Mouse (Mus musculus): Measurements from ENCODE around the gene Mrpl52. TPM values are rescaled to one million over a fixed set of nuclear protein-coding genes. Genes with fewer than 3 reads are reported as not detected.

The Mrpl52 gene
- polyA plus RNA-seq, 1 experiment from 2014 or later = 273 TPM

DNA sequence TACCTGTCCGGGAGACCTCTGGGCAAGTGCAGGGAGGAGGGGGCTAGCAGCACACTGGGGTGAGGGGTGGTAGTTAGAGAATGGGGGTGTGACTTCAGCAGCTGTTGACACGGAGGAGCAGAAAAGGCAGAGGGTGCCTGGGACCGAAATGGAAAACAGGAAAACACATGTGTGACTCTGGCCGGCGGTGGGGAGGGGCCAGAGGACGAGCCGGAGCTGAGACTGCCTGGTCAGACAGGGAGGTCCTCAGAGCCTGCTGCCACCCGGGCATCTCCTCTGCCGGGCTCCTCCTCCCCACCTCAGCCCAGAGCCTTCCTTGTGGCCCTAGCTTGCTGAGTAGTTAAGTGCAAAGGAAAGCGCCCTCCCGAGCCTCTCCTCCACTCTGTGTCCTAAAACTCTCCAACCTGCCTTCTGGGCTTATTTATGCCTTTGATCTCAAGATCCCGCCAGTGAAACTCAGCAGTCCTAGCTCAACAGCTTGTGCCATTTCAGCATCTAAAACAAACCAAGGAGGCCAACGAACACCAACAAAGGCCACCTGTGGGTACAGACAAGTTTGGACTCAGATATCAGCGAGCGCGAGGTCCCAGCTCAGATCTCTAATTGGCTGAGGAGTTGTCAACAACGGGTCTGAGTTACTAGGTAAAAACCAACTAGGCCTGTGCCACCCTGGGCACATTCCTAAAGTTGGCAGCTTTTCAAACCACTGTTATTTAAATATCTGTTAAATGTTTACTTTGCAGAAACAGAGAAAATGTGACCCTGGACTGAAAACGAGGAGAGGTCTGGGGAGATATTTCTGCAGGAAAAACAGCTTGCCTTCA lies 12.6 kb upstream of the Mrpl52 start:
- peak overlapping the region; percentile 78 for H3K27ac ChIP-seq
- no peak overlapping the region for H3K9ac ChIP-seq
- 11% methylated on average over 18 of the region's 18 CpGs for WGBS
- no peaks in the 10 kb centered on the region for H3K27me3 ChIP-seq (replicated peaks)
- H3K36me3 ChIP-seq = no peaks in the 10 kb centered on the region
- 0 out of 2 replicates have a peak, but pooled peaks have one; percentile 29 for ATAC-seq (ENCODE audit: insufficient read depth, low FRiP score, low read depth)
- H3K9me3 ChIP-seq = no peaks in the 10 kb centered on the region
- H3K4me1 ChIP-seq = peaks cover 39% of the 10 kb centered on the region
- peak overlapping the region; percentile 20 for H3K4me3 ChIP-seq (replicated peaks)
- H3K4me2 ChIP-seq = peak overlapping the region; percentile 52

DNA sequence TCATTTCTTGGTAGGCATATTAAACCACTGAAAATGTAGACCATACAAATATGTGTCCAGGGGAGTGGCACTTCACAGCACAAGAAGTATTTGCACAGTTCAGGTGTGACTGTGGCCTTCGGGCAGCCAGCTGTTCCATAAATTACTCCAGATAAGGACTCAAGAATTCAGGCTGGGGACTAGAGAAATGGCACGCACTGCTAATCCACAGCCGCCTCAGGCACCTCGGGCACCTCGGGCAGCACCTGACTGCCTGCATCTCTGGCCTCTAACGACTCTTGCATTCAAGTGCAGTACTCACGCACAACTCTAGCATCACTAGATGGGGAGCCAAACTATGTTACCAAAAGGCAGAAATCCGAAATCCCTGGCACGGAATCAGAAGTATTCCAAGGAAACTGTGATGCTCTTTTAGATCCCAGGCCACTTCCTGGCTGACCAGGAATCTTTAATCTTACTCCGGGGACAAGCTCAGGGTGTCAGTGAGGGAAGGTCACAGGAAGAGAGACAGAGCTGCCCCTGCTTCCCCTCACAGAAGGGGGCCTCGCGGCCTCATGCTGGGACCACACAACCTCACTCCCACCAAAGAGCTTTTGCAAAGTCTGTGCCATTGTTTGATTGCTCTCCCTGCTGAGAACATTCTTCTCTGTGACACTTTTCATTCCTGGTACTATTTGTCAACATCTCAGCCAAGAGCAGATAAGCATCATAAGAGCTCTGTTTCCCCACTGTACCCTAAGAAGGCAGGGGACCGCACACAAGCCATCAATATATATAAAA lies 11.3 kb upstream of the Mrpl52 start:
- Histone ChIP-seq H3K27me3 (replicated peaks) (no peaks in the 10 kb centered on the region), H3K9ac (no peak overlapping the region), H3K36me3 (no peaks in the 10 kb centered on the region), H3K4me1 (peaks cover 28% of the 10 kb centered on the region), H3K4me2 (no peak overlapping the region), H3K9me3 (no peaks in the 10 kb centered on the region), H3K27ac (no peak overlapping the region; the same call in 1 of the 2 replicates), H3K4me3 (replicated peaks) (no peak overlapping the region)
- ATAC-seq (ENCODE audit: insufficient read depth, low FRiP score, low read depth) = peak; percentile 36; the same call in 1 of the 2 replicates
- 28% methylated on average over 13 of the region's 13 CpGs for WGBS

DNA sequence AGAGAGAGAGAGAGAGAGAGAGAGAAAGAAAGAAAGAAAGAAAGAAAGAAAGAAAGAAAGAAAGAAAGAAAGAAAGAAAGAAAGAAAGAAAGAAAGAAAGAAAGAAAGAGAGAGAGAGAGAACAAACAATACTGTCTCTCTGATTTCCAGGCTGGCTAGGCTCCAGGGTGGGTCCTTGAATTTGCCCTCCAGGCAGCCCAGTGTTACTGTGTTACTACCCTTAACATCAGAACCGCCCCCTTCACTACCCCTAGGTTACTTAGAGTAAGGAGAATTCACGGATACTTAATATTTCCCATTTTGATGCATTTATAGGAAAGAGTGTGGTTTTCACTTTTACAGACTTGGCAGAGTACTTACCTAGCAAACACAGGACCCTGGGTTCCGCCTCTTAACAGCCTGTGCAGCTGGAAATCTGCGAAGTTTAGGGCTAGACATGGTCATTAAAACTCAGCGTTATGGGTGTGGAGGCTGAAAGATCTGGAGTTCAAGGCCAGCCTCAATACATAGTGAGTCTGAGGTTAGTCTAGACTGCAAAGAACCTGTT lies 10.4 kb upstream of the Mrpl52 start:
- no peaks in the 10 kb centered on the region for H3K36me3 ChIP-seq
- no peaks in the 10 kb centered on the region for H3K9me3 ChIP-seq
- ATAC-seq (ENCODE audit: insufficient read depth, low FRiP score, low read depth) = no peak
- H3K9ac ChIP-seq = no peak overlapping the region
- H3K27me3 ChIP-seq (replicated peaks) = no peaks in the 10 kb centered on the region
- H3K4me1 ChIP-seq = peaks cover 26% of the 10 kb centered on the region
- H3K4me2 ChIP-seq = no peak overlapping the region
- H3K27ac ChIP-seq = no peak overlapping the region
- 61% methylated on average over 5 of the region's 5 CpGs for WGBS
- H3K4me3 ChIP-seq (replicated peaks) = no peak overlapping the region

DNA sequence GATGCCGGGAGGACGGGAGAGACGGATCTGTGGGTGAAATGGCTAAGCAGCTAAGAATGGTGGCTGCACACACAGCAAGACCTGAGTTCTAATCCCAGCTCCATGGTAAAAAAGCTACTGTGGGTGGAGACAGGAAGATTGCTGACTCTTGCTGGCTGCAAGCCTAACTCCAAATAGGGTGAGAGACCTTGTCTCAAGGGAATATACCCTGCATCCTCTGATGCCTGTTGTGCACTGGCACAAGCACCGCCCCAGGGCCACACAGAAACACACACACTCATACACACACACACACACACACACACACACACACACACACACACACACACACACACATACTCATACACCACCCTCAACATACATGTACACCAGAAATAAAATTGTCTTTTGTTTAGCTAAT lies 9.9 kb upstream of the Mrpl52 start:
- Histone ChIP-seq H3K4me3 (replicated peaks) (no peak overlapping the region), H3K4me2 (no peak overlapping the region; the same call in 1 of the 2 replicates), H3K27me3 (replicated peaks) (no peaks in the 10 kb centered on the region), H3K9ac (no peak overlapping the region), H3K27ac (no peak overlapping the region), H3K4me1 (peaks cover 26% of the 10 kb centered on the region), H3K36me3 (no peaks in the 10 kb centered on the region), H3K9me3 (no peaks in the 10 kb centered on the region)
- ATAC-seq (ENCODE audit: insufficient read depth, low FRiP score, low read depth) = no peak
- 76% methylated on average over 4 of the region's 4 CpGs for WGBS

DNA sequence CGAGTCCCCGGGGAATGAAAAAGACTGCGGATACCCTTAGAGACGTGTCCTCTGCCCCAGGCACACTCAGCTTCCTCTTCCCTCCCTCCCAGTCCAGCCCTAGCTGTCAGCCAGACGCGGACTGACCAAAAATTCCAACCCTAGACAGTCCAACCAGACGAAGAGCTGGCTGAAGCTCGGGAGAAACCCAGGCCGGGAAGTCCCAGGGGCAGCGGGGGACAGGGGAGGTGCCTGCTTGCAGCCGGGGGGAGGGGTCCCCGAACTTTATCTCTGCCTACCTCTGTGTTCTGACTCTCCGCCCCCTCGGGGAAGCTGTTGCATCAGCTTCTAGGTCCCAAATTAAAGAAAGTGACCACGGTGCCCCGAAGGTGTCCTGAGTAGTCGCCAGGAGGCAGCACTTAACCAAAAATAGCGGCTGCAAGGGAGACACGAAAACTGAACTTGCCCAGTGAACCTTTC lies 9.1 kb upstream of the Mrpl52 start, which contains the start of gene Slc7a7:
Gene Slc7a7 (minus strand): TSS at position 158 of the 459 bp plus-strand sequence.
- H3K4me3 ChIP-seq (replicated peaks) = no peak within 1 kb of the TSS; the same call in 1 of the 2 replicates
- no peak within 1 kb of the TSS for H3K9ac ChIP-seq
- H3K9me3 ChIP-seq = no peaks in the 10 kb centered on the region
- peak within 1 kb of the TSS; percentile 34 for H3K4me2 ChIP-seq
- H3K4me1 ChIP-seq = peaks cover 26% of the 10 kb centered on the region
- no peak within 1 kb of the TSS for H3K27ac ChIP-seq
- no peaks in the 10 kb centered on the region for H3K36me3 ChIP-seq
- WGBS = 16% methylated on average over 19 of the region's 19 CpGs
- ATAC-seq (ENCODE audit: insufficient read depth, low FRiP score, low read depth) = no peak
- no peaks in the 10 kb centered on the region for H3K27me3 ChIP-seq (replicated peaks)

DNA sequence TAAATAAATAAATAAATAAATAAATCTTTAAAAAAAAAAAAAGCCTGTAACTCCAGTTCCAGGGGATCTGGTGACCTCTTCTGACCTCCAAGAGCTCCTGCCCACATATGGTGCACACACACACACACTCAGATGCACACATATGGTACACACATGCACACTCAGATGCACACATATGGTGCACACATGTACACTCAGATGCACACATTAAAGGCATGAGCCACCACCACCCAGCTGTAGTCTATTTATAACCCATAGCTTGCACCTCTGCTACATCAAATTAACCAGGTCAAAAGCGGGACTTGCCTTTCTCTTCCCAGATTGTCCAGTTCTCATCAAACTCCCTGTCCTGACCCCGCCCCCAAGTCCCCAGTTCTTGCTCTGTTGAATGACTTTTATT lies 5.7 kb upstream of the Mrpl52 start:
- no peak overlapping the region for H3K4me3 ChIP-seq (replicated peaks)
- no peak overlapping the region for H3K27ac ChIP-seq
- no peaks in the 10 kb centered on the region for H3K36me3 ChIP-seq
- WGBS = 88% methylated on average over 2 of the region's 2 CpGs
- no peaks in the 10 kb centered on the region for H3K9me3 ChIP-seq
- ATAC-seq (ENCODE audit: insufficient read depth, low FRiP score, low read depth) = no peak
- no peak overlapping the region for H3K4me2 ChIP-seq
- H3K27me3 ChIP-seq (replicated peaks) = no peaks in the 10 kb centered on the region
- H3K9ac ChIP-seq = no peak overlapping the region
- H3K4me1 ChIP-seq = peaks cover 5% of the 10 kb centered on the region; the same call in 1 of the 2 replicates

DNA sequence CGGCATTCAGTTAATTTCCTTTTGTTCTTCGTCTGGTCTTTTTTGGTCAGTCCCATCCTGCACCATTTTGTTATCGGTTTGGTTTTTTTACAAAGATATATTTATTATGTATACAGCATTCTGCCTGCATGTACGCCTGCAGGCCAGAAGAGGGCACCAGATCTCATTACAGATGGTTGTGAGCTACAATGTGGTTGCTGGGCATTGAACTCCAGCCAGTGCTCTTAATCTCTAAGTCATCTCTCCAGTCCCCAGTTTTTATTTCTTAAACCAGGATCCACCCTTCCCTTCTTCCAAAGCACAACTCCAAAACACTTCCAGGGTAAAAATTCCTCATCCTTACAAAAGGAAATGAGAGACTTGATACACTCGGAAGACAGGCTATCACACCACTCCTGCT lies 3.3 kb upstream of the Mrpl52 start:
- H3K27me3 ChIP-seq (replicated peaks) = no peaks in the 10 kb centered on the region
- no peaks in the 10 kb centered on the region for H3K36me3 ChIP-seq
- H3K4me3 ChIP-seq (replicated peaks) = no peak overlapping the region
- H3K9me3 ChIP-seq = no peaks in the 10 kb centered on the region
- no peak overlapping the region for H3K9ac ChIP-seq
- no peak overlapping the region for H3K27ac ChIP-seq
- no peaks in the 10 kb centered on the region; the same call in 1 of the 2 replicates for H3K4me1 ChIP-seq
- H3K4me2 ChIP-seq = no peak overlapping the region
- 63% methylated on average over 5 of the region's 5 CpGs for WGBS
- ATAC-seq (ENCODE audit: insufficient read depth, low FRiP score, low read depth) = no peak

DNA sequence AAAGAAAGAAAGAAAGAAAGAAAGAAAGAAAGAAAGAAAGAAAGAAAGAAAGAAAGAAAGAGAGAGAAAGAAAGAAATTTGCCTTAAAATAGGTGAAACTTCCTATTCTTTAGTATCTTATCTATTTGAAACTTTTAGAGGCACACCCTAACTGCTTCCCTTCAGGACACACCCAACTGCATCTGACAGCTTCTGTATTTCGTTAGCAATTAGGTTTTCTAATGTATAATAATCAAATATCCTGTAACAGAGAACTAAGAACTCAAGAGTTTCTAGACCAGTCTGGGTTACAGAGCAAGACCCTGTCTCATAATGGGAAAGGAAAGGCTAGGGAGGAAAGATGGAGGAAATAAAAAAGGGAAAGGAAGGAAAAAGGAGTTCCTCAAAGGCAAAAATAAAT lies 2.1 kb upstream of the Mrpl52 start:
- WGBS = 76% methylated on average over 1 of the region's 1 CpGs
- Histone ChIP-seq H3K27ac (no peak overlapping the region), H3K9me3 (no peaks in the 10 kb centered on the region), H3K4me1 (peaks cover 5% of the 10 kb centered on the region), H3K9ac (no peak overlapping the region), H3K4me2 (no peak overlapping the region), H3K27me3 (replicated peaks) (no peaks in the 10 kb centered on the region), H3K4me3 (replicated peaks) (no peak overlapping the region), H3K36me3 (no peaks in the 10 kb centered on the region)
- ATAC-seq (ENCODE audit: insufficient read depth, low FRiP score, low read depth) = no peak

DNA sequence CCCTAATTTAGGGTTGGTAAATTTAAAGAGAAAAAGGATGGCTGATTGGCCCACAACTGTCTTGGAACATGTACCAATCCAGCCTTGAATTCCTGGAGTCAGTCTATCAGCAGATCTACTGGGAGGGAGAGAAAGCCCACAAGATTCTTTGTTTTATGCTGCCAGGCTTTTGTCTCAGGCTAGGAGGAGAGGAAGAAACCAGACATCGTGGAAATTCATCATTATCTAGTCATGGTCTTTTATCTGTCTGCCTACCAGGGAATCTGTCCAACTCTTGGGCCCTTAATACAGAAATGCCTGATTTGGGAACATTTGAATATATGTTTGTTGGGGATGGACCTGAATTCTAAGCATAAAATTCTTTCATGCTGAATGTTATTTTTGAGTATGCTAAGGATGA lies 1.2 kb upstream of the Mrpl52 start:
- Histone ChIP-seq H3K4me1 (peaks cover 11% of the 10 kb centered on the region), H3K4me3 (replicated peaks) (no peak overlapping the region), H3K27ac (no peak overlapping the region), H3K9me3 (no peaks in the 10 kb centered on the region), H3K27me3 (replicated peaks) (no peaks in the 10 kb centered on the region), H3K36me3 (no peaks in the 10 kb centered on the region), H3K9ac (no peak overlapping the region), H3K4me2 (no peak overlapping the region)
- WGBS = 84% methylated on average over 1 of the region's 1 CpGs
- ATAC-seq (ENCODE audit: insufficient read depth, low FRiP score, low read depth) = no peak

DNA sequence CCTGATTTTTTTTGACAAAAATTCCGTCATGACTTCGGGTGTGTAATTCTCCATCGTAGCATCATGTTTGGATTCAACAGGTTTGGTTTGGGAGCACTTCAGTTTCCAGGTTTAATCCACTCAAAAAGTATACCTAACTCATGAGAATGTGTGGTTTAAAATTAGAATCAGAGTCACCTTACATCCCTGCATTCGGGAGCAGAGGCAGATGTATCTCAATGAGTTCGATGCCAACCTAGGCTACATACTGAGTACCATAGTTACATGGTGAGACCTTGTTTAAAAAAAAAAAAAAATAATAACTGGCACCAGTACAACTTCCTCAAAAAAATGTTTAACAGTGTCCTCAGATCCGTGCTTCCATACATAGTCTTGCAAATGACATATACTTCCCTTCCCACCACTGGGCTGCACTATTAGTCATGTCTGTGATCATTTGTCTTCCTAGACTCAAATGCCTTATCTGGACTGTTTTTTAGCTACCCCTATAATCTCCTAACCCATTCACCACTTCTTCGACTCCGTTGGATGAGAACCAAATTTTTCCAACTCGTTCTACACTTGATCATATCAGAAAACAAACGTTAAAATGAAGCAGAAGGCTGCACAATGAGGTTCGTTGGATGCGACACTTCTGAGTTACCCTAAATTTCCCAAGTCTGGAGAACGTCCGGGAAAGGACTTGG lies 563 bp upstream of the Mrpl52 start:
- peaks cover 17% of the 10 kb centered on the region for H3K4me1 ChIP-seq
- no peaks in the 10 kb centered on the region for H3K9me3 ChIP-seq
- no peaks in the 10 kb centered on the region for H3K36me3 ChIP-seq
- peak overlapping the region; percentile 82; the same call in 1 of the 2 replicates for H3K9ac ChIP-seq
- H3K4me2 ChIP-seq = peak overlapping the region; percentile 60
- no peak for ATAC-seq (ENCODE audit: insufficient read depth, low FRiP score, low read depth)
- peak overlapping the region; percentile 96 for H3K4me3 ChIP-seq (replicated peaks)
- H3K27me3 ChIP-seq (replicated peaks) = no peaks in the 10 kb centered on the region
- WGBS = 33% methylated on average over 14 of the region's 14 CpGs
- peak overlapping the region; percentile 87 for H3K27ac ChIP-seq

DNA sequence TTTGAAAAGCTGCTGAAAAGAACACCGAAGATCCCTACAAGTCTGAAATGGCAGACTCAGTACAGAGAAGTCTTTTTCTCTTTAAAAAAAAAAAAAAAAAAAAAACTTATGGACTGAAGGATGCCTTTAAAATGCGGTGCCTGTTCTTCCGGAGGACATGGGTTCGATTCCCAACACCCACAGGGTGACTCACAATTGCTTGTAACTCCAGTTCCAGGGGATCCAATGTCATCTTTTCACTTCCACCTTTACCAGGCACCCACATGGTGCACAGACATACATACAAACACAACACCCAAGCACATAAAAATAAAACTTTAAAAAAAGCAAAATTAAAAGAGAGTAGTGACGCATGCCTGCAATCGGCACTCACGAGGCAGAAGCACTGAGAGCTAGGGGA lies 987 bp downstream of the Mrpl52 start:
- no peak overlapping the region for H3K27ac ChIP-seq
- WGBS = 95% methylated on average over 7 of the region's 7 CpGs
- H3K4me2 ChIP-seq = peak overlapping the region; percentile 60
- no peak overlapping the region for H3K9ac ChIP-seq
- no peaks in the 10 kb centered on the region for H3K9me3 ChIP-seq
- no peaks in the 10 kb centered on the region for H3K27me3 ChIP-seq (replicated peaks)
- peaks cover 18% of the 10 kb centered on the region for H3K4me1 ChIP-seq
- H3K4me3 ChIP-seq (replicated peaks) = peak overlapping the region; percentile 96; the same call in 1 of the 2 replicates
- no peak for ATAC-seq (ENCODE audit: insufficient read depth, low FRiP score, low read depth)
- no peaks in the 10 kb centered on the region for H3K36me3 ChIP-seq
